Mouse (Mus musculus) thymus, adult 2 months (tissue): ENCODE measurements around the gene Adgrb3. TPM values are rescaled to one million over a fixed set of nuclear protein-coding genes. Genes with fewer than 3 reads are reported as not detected.

Experiments used
- DNase-seq: peaks from one replicate; pipeline ENCODE4 v3.0.0; 2021
- H3K27ac ChIP-seq: fragments of 200-500 bp; 2 replicates; pipeline ENCODE4 v1.5.1; 2012; ENCODE audit warnings: low read length, control low read depth; ENCODE audit not compliant: control insufficient read depth, insufficient read depth
- H3K27me3 ChIP-seq: fragments of 200-500 bp; 2 replicates; pipeline ENCODE4 v1.6.1; 2012; ENCODE audit warnings: mild to moderate bottlenecking, low read length, moderate library complexity, mixed read lengths; ENCODE audit not compliant: control insufficient read depth, insufficient read depth
- H3K36me3 ChIP-seq: fragments of 200-500 bp; 2 replicates; pipeline ENCODE4 v1.6.1; 2012; ENCODE audit warnings: mild to moderate bottlenecking, low read length, moderate library complexity; ENCODE audit not compliant: control insufficient read depth, insufficient read depth
- H3K4me1 ChIP-seq: fragments of 200-500 bp; replicated peaks from 2 replicates; pipeline ENCODE4 v1.6.1; 2012; ENCODE audit warnings: low read length; ENCODE audit not compliant: control insufficient read depth, insufficient read depth
- H3K4me3 ChIP-seq: fragments of 200-500 bp; 2 replicates; pipeline ENCODE4 v1.5.1; 2012; ENCODE audit warnings: mild to moderate bottlenecking, low read length, control low read depth, moderate library complexity; ENCODE audit not compliant: control insufficient read depth, insufficient read depth
- CTCF ChIP-seq: fragments of 200-500 bp; IDR thresholded peaks from 2 replicates; pipeline ENCODE4 v1.5.1; 2012; ENCODE audit warnings: mild to moderate bottlenecking, control low read depth, low read length, moderate library complexity, borderline replicate concordance; ENCODE audit not compliant: control insufficient read depth, poor library complexity, insufficient read depth; ENCODE audit errors: extremely low read depth
- POLR2A ChIP-seq: fragments of 200-500 bp; IDR thresholded peaks from 2 replicates; pipeline ENCODE4 v1.6.1; 2012; ENCODE audit warnings: mild to moderate bottlenecking, low read length, control low read depth, moderate library complexity; ENCODE audit not compliant: control insufficient read depth, poor library complexity, insufficient read depth; ENCODE audit errors: extremely low read depth
- WGBS: fragments of 180-500 bp; shearing (Covaris S2); methylation state at CpG from one replicate; pipeline ENCODE4 v1.1.7; 2018; 5-methylcytosine and 5-hydroxymethylcytosine counted together
- polyA plus RNA-seq: library from polyadenylated mRNA; depleted of rRNA; stranded (reverse); fragments of >200 nt; gene quantifications from 2 replicates; pipeline ENCODE4 v1.2.3, GENCODE M21; 2012

The Adgrb3 gene
- polyA plus RNA-seq, 1 experiment = 0.05 TPM

- H3K27me3 ChIP-seq = no peaks in the 10 kb centered on the region
- no peak overlapping the region for H3K27ac ChIP-seq
- H3K4me3 ChIP-seq = no peak overlapping the region
- no peak for DNase-seq
- WGBS = 89% methylated on average over 8 of the region's 8 CpGs
- H3K4me1 ChIP-seq = no peaks in the 10 kb centered on the region
- no peaks in the 10 kb centered on the region for H3K36me3 ChIP-seq
- no peak for TF ChIP-seq CTCF
These were observed 747.1 kb downstream of the Adgrb3 start for GRCm38 (mm10) chr1:25082377-25082776.

- 86% methylated on average over 4 of the region's 4 CpGs for WGBS
- H3K36me3 ChIP-seq = no peaks in the 10 kb centered on the region
- no peaks in the 10 kb centered on the region for H3K4me1 ChIP-seq
- H3K27me3 ChIP-seq = no peaks in the 10 kb centered on the region
- no peak for TF ChIP-seq CTCF
- TF ChIP-seq POLR2A = no peak
- no peak for DNase-seq
- no peak overlapping the region for H3K27ac ChIP-seq
- H3K4me3 ChIP-seq = no peak overlapping the region
These were observed 748.1 kb downstream of the Adgrb3 start for GRCm38 (mm10) chr1:25081265-25081849.

DNA sequence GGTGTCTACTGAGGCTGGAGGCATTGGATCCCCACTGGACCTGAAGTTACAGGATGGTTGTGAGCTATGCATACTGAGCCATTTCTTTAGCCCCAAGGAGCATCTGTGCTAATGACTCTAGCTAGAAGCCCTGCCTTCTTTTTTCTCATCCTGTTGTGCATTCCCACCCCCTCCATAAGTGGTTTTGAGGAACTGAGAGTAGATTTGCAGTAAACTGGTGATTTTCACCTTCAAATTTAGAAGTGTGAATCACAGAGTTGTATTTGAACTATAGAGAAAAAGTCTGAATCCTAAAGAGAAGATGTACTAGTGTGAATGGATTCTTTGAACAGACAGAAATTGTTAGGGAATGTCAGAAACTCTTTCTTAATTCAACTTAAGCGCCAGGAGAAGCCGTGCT is 750.1 kb downstream of the Adgrb3 start:
- Histone ChIP-seq H3K27ac (no peak overlapping the region), H3K36me3 (no peaks in the 10 kb centered on the region), H3K27me3 (no peaks in the 10 kb centered on the region), H3K4me3 (no peak overlapping the region), H3K4me1 (no peaks in the 10 kb centered on the region)
- TF ChIP-seq CTCF (no peak), POLR2A (no peak)
- DNase-seq = no peak
- WGBS = 85% methylated on average over 2 of the region's 2 CpGs

- H3K27me3 ChIP-seq = no peaks in the 10 kb centered on the region
- no peak for DNase-seq
- no peak overlapping the region for H3K27ac ChIP-seq
- H3K4me3 ChIP-seq = no peak overlapping the region
- 88% methylated on average over 5 of the region's 5 CpGs for WGBS
- TF ChIP-seq POLR2A (no peak), CTCF (no peak)
- no peaks in the 10 kb centered on the region for H3K4me1 ChIP-seq
- no peaks in the 10 kb centered on the region for H3K36me3 ChIP-seq
These were observed 753.6 kb downstream of the Adgrb3 start for GRCm38 (mm10) chr1:25075952-25076351.

GRCm38 (mm10) chr1:25063964-25064363 is 765.5 kb downstream of the Adgrb3 start:
- no peaks in the 10 kb centered on the region for H3K4me1 ChIP-seq
- H3K36me3 ChIP-seq = no peaks in the 10 kb centered on the region
- no peaks in the 10 kb centered on the region for H3K27me3 ChIP-seq
- 35% methylated on average over 6 of the region's 6 CpGs for WGBS
- no peak overlapping the region for H3K4me3 ChIP-seq
- no peak overlapping the region for H3K27ac ChIP-seq
- no peak for DNase-seq
- TF ChIP-seq POLR2A (no peak), CTCF (no peak)

- no peaks in the 10 kb centered on the region for H3K4me1 ChIP-seq
- TF ChIP-seq CTCF = no peak
- no peak for TF ChIP-seq POLR2A
- no peak for DNase-seq
- 79% methylated on average over 3 of the region's 3 CpGs for WGBS
- no peak overlapping the region for H3K4me3 ChIP-seq
- no peak overlapping the region for H3K27ac ChIP-seq
- no peaks in the 10 kb centered on the region for H3K27me3 ChIP-seq
- no peaks in the 10 kb centered on the region for H3K36me3 ChIP-seq
These were observed 768.6 kb downstream of the Adgrb3 start for GRCm38 (mm10) chr1:25060935-25061334.

GRCm38 (mm10) chr1:25060191-25060590 is 769.3 kb downstream of the Adgrb3 start:
- Histone ChIP-seq H3K4me1 (no peaks in the 10 kb centered on the region), H3K27me3 (no peaks in the 10 kb centered on the region), H3K36me3 (no peaks in the 10 kb centered on the region), H3K27ac (no peak overlapping the region), H3K4me3 (no peak overlapping the region)
- no peak for DNase-seq
- whole genome bisulfite sequencing = 96% methylated on average over 6 of the region's 6 CpGs
- TF ChIP-seq POLR2A (no peak), CTCF (no peak)
